Mouse (Mus musculus) adrenal gland, adult 18-20 months (tissue): ENCODE data around the gene Parg. TPM values are rescaled to one million over a fixed set of nuclear protein-coding genes. Genes with fewer than 3 reads are reported as not detected.
A peak's percentile ranks its signal among the peaks of the same experiment; 100 is the strongest.

Experiments
- DNase-seq, 2 experiments: peaks; one replicate each; pipeline ENCODE4 v3.0.0; 2021 to 2022; ENCODE audit warnings: low spot score in 2 of 2
- long read RNA-seq, 2 experiments: library from polyadenylated mRNA; stranded (forward); transcript quantifications; one replicate each; pipeline ENCODE4 v2.0.0; 2021
- total RNA-seq, 2 experiments: library from RNA; stranded (reverse); gene quantifications; 1 replicate in 1 of 2; 2 replicates in 1 of 2; pipeline ENCODE4 v1.2.3; 2021

The Parg gene
- 10 to 100 TPM; 42.0 to 68.8 TPM for total RNA-seq
- long read RNA-seq, experiment 1, full-length matches to known transcripts = 30 of 49 reads
- long read RNA-seq, experiment 1, partial matches to known transcripts = 5 of 49 reads
- long read RNA-seq, experiment 1, other reads (novel, unspliced or antisense) = 14 of 49 reads
- long read RNA-seq, experiment 2, full-length matches to known transcripts = 55 of 104 reads
- long read RNA-seq, experiment 2, partial matches to known transcripts = 25 of 104 reads
- long read RNA-seq, experiment 2, other reads (novel, unspliced or antisense) = 24 of 104 reads

DNA sequence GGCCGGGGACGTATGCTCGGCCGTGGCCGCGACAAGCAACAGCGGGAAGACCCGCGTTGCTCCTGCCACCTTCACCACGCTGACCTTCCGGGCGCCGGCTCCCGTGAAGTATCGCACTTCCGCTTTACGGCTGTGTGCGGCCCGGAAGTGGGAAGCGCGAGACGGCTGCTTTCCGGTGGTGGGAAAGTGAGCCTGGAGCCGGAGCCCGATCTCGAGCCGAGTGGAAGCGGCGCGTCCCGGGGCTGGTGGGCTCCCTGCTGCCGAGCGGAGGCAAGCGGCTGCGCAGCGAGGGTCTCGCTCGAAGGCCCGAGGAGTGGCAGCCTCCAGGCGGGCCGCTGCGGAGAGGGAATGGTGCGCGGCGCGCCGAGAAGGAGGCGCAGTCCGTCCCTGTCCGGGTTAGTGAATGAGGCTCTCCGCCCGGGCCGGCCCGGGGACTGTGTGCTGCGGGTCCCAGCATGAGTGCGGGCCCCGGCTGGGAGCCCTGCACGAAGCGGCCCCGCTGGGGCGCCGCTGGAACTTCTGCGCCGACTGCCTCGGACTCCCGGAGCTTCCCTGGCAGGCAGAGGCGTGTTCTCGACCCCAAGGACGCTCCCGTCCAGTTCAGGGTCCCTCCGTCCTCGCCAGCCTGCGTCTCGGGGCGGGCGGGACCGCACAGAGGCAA lies at the start of gene Parg, which contains the start of gene Timm23:
Parg (plus strand) TSS at position 159 of the 661 bp plus-strand sequence.
Timm23 (minus strand) TSS at position 108 of the 661 bp plus-strand sequence.
- DNase-seq = peak; percentile 82 to 83

DNA sequence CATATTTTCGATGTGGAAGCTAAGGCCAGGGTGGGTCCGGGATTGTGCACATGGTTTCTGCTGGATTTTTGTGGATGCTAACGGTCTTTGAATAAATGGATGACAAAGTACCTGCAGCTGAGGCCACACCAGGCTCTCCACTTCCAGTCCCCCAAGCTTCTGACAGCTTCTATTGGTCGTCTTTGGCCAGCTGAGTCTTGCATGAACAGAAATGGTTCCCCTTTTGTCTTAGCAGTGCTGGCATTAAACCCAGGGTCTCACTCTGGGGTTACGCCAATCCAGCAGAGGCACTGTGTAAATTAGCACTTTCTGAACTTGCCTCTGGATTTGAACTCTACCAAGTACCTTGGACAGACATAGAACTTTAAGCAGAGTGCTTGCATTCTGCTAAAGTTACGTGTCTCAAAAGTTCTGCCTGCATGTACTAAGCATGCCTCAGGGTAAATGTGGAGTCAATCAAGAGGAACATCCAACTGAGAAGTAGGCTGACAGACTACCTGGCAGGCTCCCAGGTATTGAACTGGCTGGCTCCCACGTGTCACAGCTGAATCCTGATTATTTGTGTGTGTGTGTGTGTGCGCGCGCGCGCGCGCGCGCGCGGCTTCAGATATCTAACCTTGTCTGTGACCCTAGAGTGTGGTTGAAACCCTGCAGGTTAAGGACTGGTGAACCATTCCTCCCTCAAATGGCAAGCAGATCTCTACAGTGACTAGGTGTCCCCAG lies 49.3 kb upstream of the Parg start:
- no peak for DNase-seq

DNA sequence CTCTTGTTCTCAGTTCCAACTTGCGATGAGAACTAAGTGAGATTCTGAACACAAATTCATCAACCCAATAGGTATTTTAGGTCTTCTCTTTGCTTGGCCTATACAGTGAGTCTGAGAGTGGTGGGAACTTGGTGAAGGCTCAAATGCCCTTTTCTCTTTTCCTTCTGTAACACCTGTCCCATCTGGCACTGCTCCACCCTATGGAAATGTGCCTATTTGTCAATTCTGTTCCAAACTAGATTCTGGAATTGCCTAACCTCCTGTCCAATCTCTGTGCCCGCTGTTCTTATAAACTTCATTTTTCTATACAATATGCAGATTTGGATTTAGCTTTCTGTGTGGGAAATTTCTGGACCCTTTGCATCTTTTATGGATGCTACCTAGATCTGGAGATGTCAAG lies 48.6 kb upstream of the Parg start:
- DNase-seq = no peak

DNA sequence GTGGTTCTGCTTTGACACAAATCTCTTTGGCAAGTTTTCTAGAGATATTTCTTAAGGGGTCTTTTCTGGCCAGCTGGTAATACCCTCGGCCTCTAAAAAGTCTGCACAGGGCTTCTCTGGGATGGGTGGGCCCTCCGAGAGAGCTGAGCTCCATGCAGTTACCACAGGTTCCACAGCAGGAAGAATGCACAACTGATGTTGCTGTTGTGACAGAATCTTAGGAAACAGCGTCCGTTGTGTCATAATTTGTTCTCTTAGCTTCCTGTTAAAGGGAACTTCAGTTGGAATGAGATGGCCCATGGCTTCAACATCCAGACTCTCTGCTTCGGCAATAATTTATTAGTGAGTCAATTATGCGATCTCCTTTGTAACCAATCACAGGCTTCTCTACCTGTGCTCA lies 47.0 kb upstream of the Parg start:
- no peak for DNase-seq

DNA sequence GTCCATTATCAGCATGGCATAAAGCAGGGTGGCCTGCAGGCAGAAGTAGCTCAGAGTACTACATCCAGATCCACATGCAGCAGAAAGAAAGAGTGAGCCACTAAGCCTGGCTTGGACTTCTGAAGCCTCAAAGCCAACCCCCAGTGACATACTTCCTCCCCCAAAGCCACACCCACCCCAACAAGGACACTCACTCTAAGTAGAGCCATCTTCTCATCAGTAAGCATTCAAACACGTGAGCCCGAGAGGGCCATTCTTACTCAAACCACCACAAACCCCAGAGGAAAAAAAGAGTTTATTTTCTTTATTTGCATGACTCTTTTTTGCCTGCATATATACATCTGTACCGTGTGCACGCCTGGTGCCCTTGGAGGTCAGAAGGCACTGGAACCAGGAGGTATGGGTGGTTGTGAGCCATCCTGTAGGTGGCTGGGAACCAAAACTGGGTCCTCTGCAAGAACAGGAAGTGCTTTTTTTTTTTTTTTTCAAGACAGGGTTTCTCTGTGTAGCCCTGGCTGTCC lies 42.5 kb upstream of the Parg start:
- no peak for DNase-seq

DNA sequence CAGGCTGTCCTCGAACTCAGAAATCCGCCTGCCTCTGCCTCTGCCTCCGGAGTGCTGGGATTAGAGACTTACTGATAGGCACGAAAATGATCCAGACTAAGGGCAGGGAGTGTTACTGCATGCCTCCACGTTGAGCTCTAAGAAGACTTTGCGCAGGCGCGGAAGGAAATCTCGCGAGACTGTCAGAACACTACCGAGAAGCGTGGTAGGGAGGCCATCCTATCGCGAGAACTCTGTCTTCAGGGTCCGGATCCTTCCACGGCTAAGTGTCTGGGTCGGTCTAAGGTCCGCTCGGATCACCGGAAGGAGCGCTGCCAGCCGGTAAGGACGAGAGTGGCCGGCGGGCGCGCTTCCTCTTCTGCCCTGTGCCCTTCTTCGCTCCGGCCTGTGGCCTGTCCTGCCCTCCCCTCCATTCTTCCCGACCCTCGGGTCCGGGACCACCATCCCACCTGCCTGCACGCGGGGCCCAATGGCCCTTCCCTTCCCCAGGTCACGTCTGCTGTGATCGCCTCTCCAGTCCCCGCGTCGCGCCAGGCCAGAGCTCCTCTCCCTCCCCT lies 42.0 kb upstream of the Parg start, which contains the start of gene Ncoa4:
Ncoa4 (plus strand) TSS at position 176 of the 557 bp plus-strand sequence.
- peak; percentile 97 to 99 for DNase-seq

DNA sequence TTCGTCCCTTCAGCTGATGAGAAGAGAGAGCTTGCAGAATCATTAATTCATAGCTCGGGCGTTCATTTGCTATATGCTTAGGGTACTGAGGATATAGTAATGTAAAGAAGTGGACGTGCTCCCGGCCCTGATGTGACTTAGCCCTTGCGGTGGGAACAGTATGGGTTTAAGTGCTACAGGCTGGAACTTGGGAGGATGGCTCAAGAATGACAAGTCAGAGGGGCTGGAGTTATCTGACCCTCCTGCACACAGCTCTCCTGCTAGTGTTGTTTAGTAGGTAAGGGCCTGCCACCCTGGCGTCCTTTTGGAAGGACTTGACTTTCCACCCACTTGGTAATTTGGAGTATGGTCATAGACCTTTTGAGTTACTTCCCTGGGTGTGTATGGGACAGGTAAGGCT lies 41.2 kb upstream of the Parg start:
- no peak for DNase-seq

DNA sequence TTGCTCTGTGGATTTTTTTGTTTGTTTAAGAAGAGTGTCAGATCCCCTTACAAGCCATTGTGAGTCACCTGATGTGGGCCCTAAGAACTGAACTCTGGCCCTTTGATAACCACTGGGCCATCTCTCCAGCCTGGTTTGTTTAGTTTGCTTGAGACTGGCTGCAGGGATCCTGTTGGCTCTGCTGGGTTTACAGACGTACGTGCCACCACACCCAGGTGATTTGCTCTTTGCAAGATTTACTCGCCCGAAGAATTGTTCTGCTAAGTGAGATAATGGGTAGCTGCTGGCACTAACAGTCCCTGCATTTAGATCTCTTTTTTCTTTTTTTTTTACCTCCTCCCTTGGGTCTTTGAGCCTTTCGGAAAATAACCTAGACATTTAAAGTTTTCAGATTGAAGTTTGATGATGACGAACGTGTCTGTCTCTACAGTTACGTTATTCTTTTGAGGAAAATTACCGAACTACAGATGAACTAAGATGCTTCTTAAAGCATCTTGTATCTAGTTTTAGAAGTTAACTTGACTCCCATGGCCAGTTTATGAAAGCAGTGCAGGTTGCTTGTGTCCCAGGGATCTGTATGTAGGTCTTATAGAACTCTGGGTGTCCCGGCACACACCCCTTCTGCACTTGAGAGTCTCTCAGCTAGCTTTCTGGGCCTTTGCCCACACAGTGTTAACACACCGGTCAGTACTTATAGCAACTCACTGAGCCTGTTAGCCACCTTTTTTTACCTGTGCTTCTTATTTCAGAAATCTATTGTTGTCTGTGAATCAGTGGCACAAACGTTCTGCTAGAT lies 40.5 kb upstream of the Parg start:
- no peak for DNase-seq

DNA sequence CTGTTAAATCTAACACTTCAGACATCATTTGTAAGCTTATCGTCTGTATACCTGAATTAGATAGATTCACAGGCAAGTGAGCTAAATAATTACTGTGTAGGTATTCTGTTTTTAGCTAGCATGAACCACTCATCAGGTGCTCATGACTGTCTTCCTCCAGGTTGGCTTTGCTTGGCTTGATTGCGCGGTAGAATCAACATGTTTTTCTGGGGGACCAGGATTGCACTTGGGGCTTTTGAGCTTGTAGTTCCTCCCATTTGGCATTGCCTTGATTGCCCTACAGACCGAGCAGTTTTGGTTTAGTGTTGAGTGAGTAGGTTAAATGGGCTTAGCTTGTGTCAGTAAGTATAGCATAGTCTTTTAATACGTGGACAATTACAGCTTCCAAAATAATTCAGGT lies 39.5 kb upstream of the Parg start:
- no peak for DNase-seq

DNA sequence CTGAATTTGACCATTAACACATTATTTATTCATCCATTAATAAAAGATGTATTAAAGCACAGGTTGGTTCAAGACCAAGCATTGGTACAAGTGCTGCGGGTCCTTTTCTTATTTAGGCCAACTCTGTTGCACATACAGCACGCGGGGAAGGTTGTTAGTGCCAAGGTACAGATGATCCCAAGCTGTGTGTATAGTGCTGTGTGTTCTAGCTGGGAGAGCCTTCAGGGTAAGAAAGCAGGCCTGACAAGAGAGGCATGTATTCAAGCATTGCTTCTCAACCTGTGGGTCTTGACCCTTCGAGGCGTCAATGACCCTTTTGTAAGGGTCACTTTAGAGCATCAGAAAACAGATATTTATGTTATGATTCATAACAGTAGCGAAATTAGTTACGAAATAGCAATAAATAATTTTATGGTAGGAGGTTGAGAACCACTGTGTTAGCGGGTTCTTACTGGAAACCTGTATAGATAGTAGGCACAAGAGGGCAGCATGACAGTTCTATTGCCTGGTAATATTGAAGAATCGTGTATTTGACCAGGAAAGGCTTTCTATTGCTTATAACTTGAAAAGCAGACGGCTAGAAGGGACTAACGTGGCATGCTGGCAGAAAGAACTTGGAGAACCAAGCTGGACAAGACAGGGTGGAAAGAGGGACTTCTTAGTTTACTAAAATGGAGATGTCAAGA lies 38.4 kb upstream of the Parg start:
- no peak for DNase-seq

DNA sequence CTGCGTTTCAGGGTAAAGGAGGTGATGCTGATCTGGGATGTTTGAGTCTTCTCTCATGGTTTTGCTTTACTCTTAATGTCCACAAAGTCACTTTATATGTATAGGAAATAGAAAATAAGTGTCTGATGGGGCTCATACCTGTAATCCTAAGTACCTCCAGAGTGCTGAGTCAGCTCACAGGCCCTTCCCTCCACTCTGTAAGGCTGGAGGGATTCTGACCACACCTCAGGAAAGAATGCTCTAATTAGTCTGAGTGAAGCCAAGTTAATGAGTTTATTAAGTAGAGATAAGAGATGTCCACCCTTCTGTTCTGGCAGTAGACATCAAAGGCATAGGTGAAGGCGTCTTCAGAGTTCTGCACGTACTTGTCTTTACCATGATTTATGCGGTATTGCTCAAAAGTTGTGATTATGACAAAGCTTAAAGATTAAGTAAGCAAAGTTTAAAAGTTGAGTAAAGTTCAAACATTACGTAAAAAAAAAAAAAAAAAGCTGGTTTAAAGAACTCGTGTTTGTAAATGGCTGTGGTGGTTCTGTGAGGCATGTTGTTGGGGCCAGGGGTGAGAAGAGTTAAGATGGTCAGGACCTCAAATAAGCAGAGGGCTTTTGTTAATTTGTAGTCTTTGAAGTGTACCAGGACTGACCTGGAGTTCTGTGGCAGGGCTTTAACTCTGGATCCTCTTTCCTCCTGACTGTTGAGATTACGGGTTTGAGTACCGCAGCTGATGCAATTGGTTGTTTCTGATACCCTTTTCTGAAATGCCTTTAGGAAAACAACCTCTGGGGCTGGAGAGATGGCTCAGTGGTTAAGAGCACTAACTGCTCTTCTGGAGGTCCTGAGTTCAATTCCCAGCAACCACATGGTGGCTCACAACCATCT lies 37.3 kb upstream of the Parg start:
- DNase-seq = no peak

DNA sequence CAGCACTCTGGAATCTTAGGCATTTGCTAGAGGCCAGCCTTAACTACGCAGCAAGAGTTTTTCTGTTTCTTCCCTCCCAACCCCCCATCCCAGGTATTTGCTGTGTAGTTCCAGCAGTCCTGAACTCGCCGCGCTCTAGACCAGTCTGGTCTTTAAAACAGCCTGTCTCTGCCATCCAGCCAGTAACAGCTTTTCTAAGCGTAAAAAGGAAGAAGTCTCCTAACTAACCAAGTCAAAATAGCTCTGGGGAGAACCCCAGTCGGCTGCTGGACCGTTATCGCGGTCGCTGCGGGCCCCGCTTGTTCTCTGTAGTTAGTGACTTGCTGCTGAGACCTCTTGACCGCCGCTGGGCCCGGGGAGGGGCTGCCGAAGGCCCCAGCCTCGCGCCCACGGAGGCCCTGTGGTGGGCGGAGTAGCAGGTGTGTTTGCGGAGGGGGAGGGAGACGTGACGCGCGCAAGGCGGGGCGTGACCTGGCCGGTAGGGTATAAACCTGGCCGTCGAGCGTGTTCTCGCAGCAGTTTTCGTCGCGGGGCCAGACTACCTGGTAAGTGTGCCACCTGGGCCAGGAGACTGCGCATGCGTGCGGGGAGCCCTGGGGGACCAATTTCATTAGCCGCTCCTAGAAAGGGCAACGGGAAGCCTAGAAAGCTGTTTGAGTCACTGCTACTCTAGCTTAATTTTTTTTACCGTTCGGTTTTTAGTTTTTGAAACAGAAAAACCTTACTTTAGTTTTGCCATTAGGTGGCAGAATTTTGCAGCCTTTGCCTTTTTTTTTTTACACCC lies 36.3 kb upstream of the Parg start:
- peak; percentile 71 to 72 for DNase-seq

DNA sequence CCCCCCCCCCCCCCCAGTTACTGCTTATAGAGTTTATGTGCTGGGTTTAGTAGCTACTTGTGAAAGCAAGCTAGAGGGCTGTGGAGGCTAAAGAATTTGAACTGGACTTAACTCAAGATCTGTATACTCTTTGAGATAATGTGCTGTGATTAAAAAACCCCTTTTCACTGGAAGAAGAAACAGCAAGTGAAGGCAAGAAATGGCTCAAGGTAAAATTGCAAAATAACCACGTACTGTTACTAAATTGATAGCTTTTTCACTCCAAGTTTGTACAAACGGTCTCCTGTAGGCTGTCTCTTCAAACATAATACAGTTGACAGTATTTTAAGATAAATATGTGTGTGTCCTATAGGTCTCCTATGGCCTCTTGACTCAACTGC lies 35.7 kb upstream of the Parg start:
- DNase-seq = no peak

DNA sequence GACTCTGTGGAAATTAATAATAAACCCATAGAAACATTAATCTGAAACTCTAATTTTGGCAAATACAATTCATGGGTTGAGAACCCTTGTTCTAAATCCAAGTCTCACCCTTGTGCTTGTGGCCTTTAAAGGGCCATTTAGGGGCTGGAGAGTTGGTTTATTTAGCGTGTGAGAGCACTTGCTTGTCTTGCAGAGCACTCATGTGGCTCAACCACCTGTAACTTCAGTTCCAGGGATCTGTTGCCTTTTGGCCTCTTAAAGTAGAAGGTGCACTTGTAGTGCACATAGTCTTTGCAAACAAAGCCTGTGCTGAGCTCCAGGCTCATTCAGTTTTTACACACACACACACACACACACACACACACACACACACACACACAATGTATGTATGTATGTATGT lies 34.9 kb upstream of the Parg start:
- no peak for DNase-seq

DNA sequence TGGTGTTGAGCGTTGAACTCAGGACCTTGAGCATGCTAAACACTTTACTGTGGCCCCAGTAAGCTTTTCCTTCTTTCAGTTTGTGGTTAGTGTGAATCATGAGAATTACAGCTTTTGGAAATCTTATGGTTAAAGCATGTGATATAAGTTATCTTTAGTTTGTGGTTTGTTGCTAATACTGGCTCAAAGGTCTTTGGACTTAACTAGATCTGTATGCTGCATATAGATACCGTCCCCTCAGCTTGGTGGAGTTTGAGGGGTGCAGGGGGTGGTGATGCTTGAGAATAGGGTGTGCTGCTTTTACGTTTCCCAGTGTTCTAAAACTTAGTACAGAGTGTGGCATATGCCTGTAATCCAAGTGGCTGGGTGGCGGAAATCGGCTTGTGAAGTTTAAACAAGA lies 34.4 kb upstream of the Parg start:
- DNase-seq = no peak

DNA sequence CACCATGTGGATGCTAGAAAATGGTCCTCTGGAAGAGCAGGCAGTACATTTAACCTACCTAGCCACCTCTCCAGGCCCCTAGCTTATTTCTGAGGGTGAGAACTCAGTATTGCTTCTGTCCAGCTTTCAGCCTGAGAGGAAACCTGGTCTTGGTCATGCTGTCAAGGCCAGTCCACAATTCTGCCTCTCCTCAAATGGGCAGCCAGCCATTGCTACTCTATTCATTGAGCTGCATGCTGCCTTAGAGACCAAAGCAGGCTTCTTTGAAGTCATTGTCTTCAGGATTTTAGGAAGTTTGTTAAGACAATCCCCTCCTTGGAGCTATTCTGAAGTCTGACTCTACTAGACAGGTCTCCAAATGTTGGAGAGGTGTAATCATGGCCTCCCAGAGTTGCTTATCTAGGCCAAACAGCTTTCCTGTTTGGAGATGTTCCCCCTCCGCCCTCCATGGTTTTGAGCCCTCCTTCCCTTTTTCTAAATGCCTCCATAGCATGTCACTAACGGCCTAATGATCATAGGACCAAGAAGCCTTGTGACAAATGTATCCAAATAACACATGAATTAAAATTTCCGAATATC lies 33.0 kb upstream of the Parg start:
- no peak for DNase-seq

DNA sequence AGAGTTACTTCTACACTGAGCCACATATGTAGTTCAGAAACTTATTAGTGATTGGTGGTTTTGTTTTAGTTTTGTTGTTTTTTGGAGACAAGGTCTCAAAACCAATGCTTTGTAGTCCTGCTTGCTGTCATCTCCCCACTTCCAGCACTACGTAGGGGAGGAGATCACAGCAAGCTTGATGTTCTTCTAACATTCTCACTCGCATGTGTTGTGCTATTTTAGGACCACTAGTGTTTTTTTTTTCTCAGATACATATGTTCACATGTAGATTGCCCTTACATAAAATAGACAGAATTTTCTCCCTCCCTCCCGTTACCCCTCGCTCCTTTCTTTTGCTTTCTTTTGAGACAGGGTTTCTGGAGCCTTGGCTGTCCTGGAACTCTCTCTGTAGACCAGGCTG lies 31.6 kb upstream of the Parg start:
- no peak for DNase-seq

DNA sequence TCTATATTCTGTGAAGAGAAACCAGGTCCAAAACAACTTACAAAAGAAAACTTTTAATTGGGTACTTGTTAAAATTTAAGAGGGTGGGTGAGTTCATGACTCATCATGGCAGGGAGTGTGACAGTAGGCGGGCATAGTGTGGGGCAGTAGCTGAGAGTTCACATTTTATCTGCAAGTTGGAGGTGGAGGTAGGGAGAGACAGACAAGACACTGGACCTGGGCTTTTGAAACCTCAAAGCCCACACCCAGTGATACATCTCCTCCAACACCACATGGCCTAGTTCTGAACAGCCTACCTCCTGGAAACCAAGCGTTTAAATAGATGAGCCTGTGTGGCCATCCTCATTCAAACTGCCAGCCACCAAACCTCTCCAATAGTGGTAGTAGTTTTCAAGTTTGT lies 26.4 kb upstream of the Parg start:
- no peak for DNase-seq
